16 mouse cellular contexts compared by ENCODE assay signal in the genomic region with DNA sequence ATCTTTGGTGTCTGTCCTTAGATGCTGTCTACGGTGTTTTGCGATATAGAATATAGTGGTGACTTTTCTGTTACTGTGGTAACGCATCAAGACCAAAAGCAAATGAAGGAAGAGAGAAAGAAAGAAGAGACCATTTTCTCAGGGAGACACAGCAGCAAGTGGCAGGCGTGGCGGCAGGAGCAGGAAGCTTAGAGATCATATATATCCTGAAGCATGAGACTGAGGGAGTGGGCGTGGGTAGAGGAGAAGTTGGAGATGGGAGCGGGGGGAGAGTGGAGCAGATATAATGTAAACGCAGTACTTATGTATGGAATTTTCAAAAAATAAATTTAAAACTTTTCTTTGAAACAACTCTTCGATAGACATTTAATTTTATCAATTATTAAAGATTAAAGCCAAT.
"Had no signal": no experiment of that assay in that cellular context is flagged by ENCODE, and none has a peak within 500 bp of the region (broad histone marks: within the 10 kb centered on the region; RNA-seq: fewer than 3 reads in every experiment).

No protein-coding gene starts in this region.

- H3K27me3 ChIP-seq: neural tube, embryonic 12.5 days; neural tube, embryonic 13.5 days; neural tube, embryonic 15.5 days; stomach, embryonic 15.5 days had no signal

- H3K4me3 ChIP-seq: neural tube, embryonic 12.5 days; neural tube, embryonic 13.5 days; neural tube, embryonic 15.5 days; stomach, embryonic 15.5 days had no signal

- H3K4me1 ChIP-seq: neural tube, embryonic 12.5 days had no signal

- H3K27ac ChIP-seq: neural tube, embryonic 12.5 days; neural tube, embryonic 13.5 days; neural tube, embryonic 15.5 days; stomach, embryonic 15.5 days; stomach, postnatal 0 days had no signal

- H3K9me3 ChIP-seq: neural tube, embryonic 12.5 days; neural tube, embryonic 13.5 days; neural tube, embryonic 15.5 days; stomach, embryonic 15.5 days had no signal

- H3K36me3 ChIP-seq: neural tube, embryonic 12.5 days; neural tube, embryonic 13.5 days; neural tube, embryonic 15.5 days; stomach, embryonic 15.5 days had no signal

- DNase-seq: retina, postnatal 1 day; right cerebral cortex, adult 18-20 months; right cerebral cortex, postnatal 14 days; right cerebral cortex, postnatal 25 days; right cerebral cortex, postnatal 4 days; spleen, adult 18-20 months; thymus, adult 18-20 months; thymus, adult 2 months; thymus, postnatal 14 days; thymus, postnatal 25 days; thymus, postnatal 4 days had no signal
